Mouse (Mus musculus) ES-Bruce4 (cell line): Measurements from ENCODE around the gene A630089N07Rik. TPM values are rescaled to one million over a fixed set of nuclear protein-coding genes. Genes with fewer than 3 reads are reported as not detected.

Source experiments
- H3K27ac ChIP-seq: 2 replicates; pipeline ENCODE4 v1.5.1; 2012; ENCODE audit warnings: low read length, inconsistent platforms; ENCODE audit not compliant: insufficient read depth
- H3K27me3 ChIP-seq: 2 replicates; pipeline ENCODE4 v1.6.1; 2012; ENCODE audit warnings: mild to moderate bottlenecking, low read length, inconsistent platforms; ENCODE audit not compliant: control insufficient read depth, poor library complexity, insufficient read depth, severe bottlenecking
- H3K36me3 ChIP-seq: 2 replicates; pipeline ENCODE4 v1.6.1; 2012; ENCODE audit warnings: inconsistent platforms, mild to moderate bottlenecking, low read length, moderate library complexity; ENCODE audit not compliant: control insufficient read depth, poor library complexity, insufficient read depth, severe bottlenecking
- H3K4me1 ChIP-seq: one replicate; pipeline ENCODE4 v1.8.1; 2011; ENCODE audit warnings: low read length; ENCODE audit not compliant: control insufficient read depth, insufficient read depth
- H3K4me3 ChIP-seq: 2 replicates; pipeline ENCODE4 v1.5.1; 2011; ENCODE audit warnings: low read depth, mild to moderate bottlenecking, low read length
- H3K9ac ChIP-seq: 2 replicates; pipeline ENCODE4 v1.6.1; 2012; ENCODE audit warnings: low read depth, mild to moderate bottlenecking, inconsistent platforms; ENCODE audit not compliant: poor library complexity, severe bottlenecking
- H3K9me3 ChIP-seq: replicated peaks from 2 replicates; pipeline ENCODE4 v1.6.1; 2012; ENCODE audit warnings: mild to moderate bottlenecking, low read length, inconsistent platforms; ENCODE audit not compliant: control insufficient read depth, poor library complexity, insufficient read depth, severe bottlenecking
- CTCF ChIP-seq: IDR thresholded peaks from one replicate; pipeline ENCODE4 v1.8.1; 2011; ENCODE audit warnings: low read depth, low read length
- EP300 ChIP-seq: IDR thresholded peaks from 2 replicates; pipeline ENCODE4 v1.6.1; 2011; ENCODE audit warnings: low read depth, low read length; ENCODE audit not compliant: insufficient read depth
- POLR2A ChIP-seq: IDR thresholded peaks from one replicate; pipeline ENCODE4 v1.8.1; 2011; ENCODE audit warnings: low read length; ENCODE audit not compliant: insufficient read depth
- polyA plus RNA-seq: library from polyadenylated mRNA; stranded (reverse); fragments of >200 nt; gene quantifications from 2 replicates; pipeline ENCODE4 v1.2.4, GENCODE M21; 2011; ENCODE audit warnings: low read depth; ENCODE audit not compliant: missing spikeins, insufficient read depth, insufficient read length

Gene A630089N07Rik
- polyA plus RNA-seq, 1 experiment, result 32.0 TPM

- no peaks in the 10 kb centered on the region for H3K27me3 ChIP-seq
- no peaks in the 10 kb centered on the region for H3K9me3 ChIP-seq
- H3K4me3 ChIP-seq, result no peak overlapping the region
- peaks cover 13% of the 10 kb centered on the region for H3K36me3 ChIP-seq
- TF ChIP-seq CTCF (no peak), POLR2A (no peak), EP300 (no peak)
- no peak overlapping the region for H3K9ac ChIP-seq
- H3K27ac ChIP-seq, result no peak overlapping the region
- H3K4me1 ChIP-seq, result no peaks in the 10 kb centered on the region
Observed at GRCm38 (mm10) chr16:97958401-97958973, 123.8 kb downstream of the A630089N07Rik start.

- no peak overlapping the region for H3K27ac ChIP-seq
- H3K9me3 ChIP-seq, result no peaks in the 10 kb centered on the region
- H3K36me3 ChIP-seq, result peaks cover 14% of the 10 kb centered on the region
- no peak overlapping the region for H3K4me3 ChIP-seq
- H3K27me3 ChIP-seq, result no peaks in the 10 kb centered on the region
- H3K4me1 ChIP-seq, result no peaks in the 10 kb centered on the region
- H3K9ac ChIP-seq, result no peak overlapping the region
- TF ChIP-seq CTCF (no peak), EP300 (no peak), POLR2A (no peak)
Observed at GRCm38 (mm10) chr16:97957626-97958025, 124.6 kb downstream of the A630089N07Rik start.

GRCm38 (mm10) chr16:97956011-97956410, 126.2 kb downstream of the A630089N07Rik start:
- H3K4me1 ChIP-seq, result no peaks in the 10 kb centered on the region
- H3K4me3 ChIP-seq, result no peak overlapping the region
- TF ChIP-seq POLR2A (no peak), CTCF (no peak), EP300 (no peak)
- no peaks in the 10 kb centered on the region for H3K9me3 ChIP-seq
- no peaks in the 10 kb centered on the region for H3K27me3 ChIP-seq
- H3K36me3 ChIP-seq, result peaks cover 26% of the 10 kb centered on the region
- no peak overlapping the region for H3K27ac ChIP-seq
- no peak overlapping the region for H3K9ac ChIP-seq

- TF ChIP-seq EP300 (no peak), CTCF (no peak), POLR2A (no peak)
- H3K9me3 ChIP-seq, result no peaks in the 10 kb centered on the region
- H3K27me3 ChIP-seq, result no peaks in the 10 kb centered on the region
- no peak overlapping the region for H3K9ac ChIP-seq
- H3K4me3 ChIP-seq, result no peak overlapping the region
- peaks cover 35% of the 10 kb centered on the region for H3K36me3 ChIP-seq
- no peak overlapping the region for H3K27ac ChIP-seq
- peaks cover 3% of the 10 kb centered on the region for H3K4me1 ChIP-seq
Observed at GRCm38 (mm10) chr16:97953300-97953699, 128.9 kb downstream of the A630089N07Rik start.

- Histone ChIP-seq H3K36me3 (peaks cover 35% of the 10 kb centered on the region), H3K27me3 (no peaks in the 10 kb centered on the region), H3K4me3 (no peak overlapping the region), H3K9me3 (no peaks in the 10 kb centered on the region), H3K27ac (no peak overlapping the region), H3K4me1 (peaks cover 3% of the 10 kb centered on the region), H3K9ac (no peak overlapping the region)
- TF ChIP-seq POLR2A, result no peak
- no peak for TF ChIP-seq EP300
- no peak for TF ChIP-seq CTCF
Observed at GRCm38 (mm10) chr16:97952801-97953200, 129.4 kb downstream of the A630089N07Rik start.

GRCm38 (mm10) chr16:97952371-97952770, 129.9 kb downstream of the A630089N07Rik start:
- no peak overlapping the region for H3K4me3 ChIP-seq
- H3K9ac ChIP-seq, result no peak overlapping the region
- no peak overlapping the region for H3K27ac ChIP-seq
- H3K36me3 ChIP-seq, result peaks cover 32% of the 10 kb centered on the region
- H3K9me3 ChIP-seq, result no peaks in the 10 kb centered on the region
- TF ChIP-seq CTCF (no peak), POLR2A (no peak), EP300 (no peak)
- H3K27me3 ChIP-seq, result no peaks in the 10 kb centered on the region
- H3K4me1 ChIP-seq, result peaks cover 3% of the 10 kb centered on the region

Other genes with a start within 250 kb of the A630089N07Rik start
- gene Prdm15, start 230.6 kb downstream of the A630089N07Rik start, polyA plus RNA-seq, result 15.4 and 19.9 TPM in 2 replicates
- gene C2cd2, start 119.9 kb downstream of the A630089N07Rik start, polyA plus RNA-seq, result 14.7 and 15.6 TPM in 2 replicates
- gene Zbtb21, start 119.8 kb downstream of the A630089N07Rik start, polyA plus RNA-seq, result 28.6 and 34.8 TPM in 2 replicates
- gene B230307C23Rik, start 85.1 kb downstream of the A630089N07Rik start, polyA plus RNA-seq, result 28.1 and 28.4 TPM in 2 replicates